Mouse (Mus musculus) E14TG2a.4 (cell line): Measurements from ENCODE around the gene Nav1.

Experiments used
- H3K27me3 ChIP-seq: 2 replicates; pipeline ENCODE4 v1.6.1; 2014; ENCODE audit warnings: low read length, control low read depth; ENCODE audit not compliant: insufficient read depth
- H3K36me3 ChIP-seq: 2 replicates; pipeline ENCODE4 v1.6.1; 2014; ENCODE audit warnings: low read length, control low read depth; ENCODE audit not compliant: insufficient read depth
- H3K4me1 ChIP-seq: replicated peaks from 2 replicates; pipeline ENCODE4 v1.6.1; 2014; ENCODE audit warnings: low read depth, low read length, control low read depth
- H3K4me3 ChIP-seq: replicated peaks from 2 replicates; pipeline ENCODE4 v1.5.1; 2014; ENCODE audit warnings: mild to moderate bottlenecking, low read length
- H3K9me3 ChIP-seq: 2 replicates; pipeline ENCODE4 v1.6.1; 2014; ENCODE audit warnings: low read length, control low read depth
- CTCF ChIP-seq: conservative IDR thresholded peaks from 2 replicates; pipeline ENCODE4 v1.5.1; 2014; ENCODE audit warnings: low read length
- NANOG ChIP-seq: IDR thresholded peaks from 2 replicates; pipeline ENCODE4 v1.6.1; 2014; ENCODE audit warnings: borderline replicate concordance, low read length, mixed read lengths
- POU5F1 ChIP-seq: IDR thresholded peaks from 2 replicates; pipeline ENCODE4 v1.6.1; 2014; ENCODE audit warnings: low read length, borderline replicate concordance

Nav1 gene

GRCm38 (mm10) chr1:135625741-135626140, 18.6 kb upstream of the Nav1 start:
- peaks cover 23% of the 10 kb centered on the region for H3K4me1 ChIP-seq
- no peaks in the 10 kb centered on the region for H3K36me3 ChIP-seq
- TF ChIP-seq POU5F1 (no peak), NANOG (no peak), CTCF (no peak)
- no peaks in the 10 kb centered on the region for H3K27me3 ChIP-seq
- no peaks in the 10 kb centered on the region for H3K9me3 ChIP-seq
- no peak overlapping the region for H3K4me3 ChIP-seq

- H3K4me1 ChIP-seq, result peaks cover 19% of the 10 kb centered on the region
- H3K4me3 ChIP-seq, result no peak overlapping the region
- H3K36me3 ChIP-seq, result no peaks in the 10 kb centered on the region
- H3K9me3 ChIP-seq, result no peaks in the 10 kb centered on the region
- H3K27me3 ChIP-seq, result no peaks in the 10 kb centered on the region
- TF ChIP-seq NANOG (no peak), POU5F1 (no peak), CTCF (no peak)
Observed at GRCm38 (mm10) chr1:135624646-135625045, 17.6 kb upstream of the Nav1 start.

GRCm38 (mm10) chr1:135623136-135623535, 16.0 kb upstream of the Nav1 start:
- TF ChIP-seq POU5F1, result no peak

GRCm38 (mm10) chr1:135621307-135621706, 14.2 kb upstream of the Nav1 start:
- no peak overlapping the region for H3K4me3 ChIP-seq
- peaks cover 28% of the 10 kb centered on the region for H3K4me1 ChIP-seq
- H3K27me3 ChIP-seq, result peaks cover 5% of the 10 kb centered on the region; the same call in 1 of the 2 replicates
- no peaks in the 10 kb centered on the region for H3K36me3 ChIP-seq
- TF ChIP-seq CTCF, result no peak
- no peak for TF ChIP-seq POU5F1
- TF ChIP-seq NANOG, result no peak
- no peaks in the 10 kb centered on the region for H3K9me3 ChIP-seq

More at GRCm38 (mm10) chr1:135623136-135623535, 16.0 kb upstream of the Nav1 start:
- H3K27me3 ChIP-seq, result no peaks in the 10 kb centered on the region
- H3K9me3 ChIP-seq, result no peaks in the 10 kb centered on the region
- H3K4me1 ChIP-seq, result peaks cover 24% of the 10 kb centered on the region
- no peak overlapping the region for H3K4me3 ChIP-seq
- no peaks in the 10 kb centered on the region for H3K36me3 ChIP-seq

- H3K4me1 ChIP-seq, result peaks cover 39% of the 10 kb centered on the region
- no peak overlapping the region for H3K4me3 ChIP-seq
- H3K27me3 ChIP-seq, result peaks cover 5% of the 10 kb centered on the region; the same call in 1 of the 2 replicates
- no peaks in the 10 kb centered on the region for H3K9me3 ChIP-seq
- H3K36me3 ChIP-seq, result no peaks in the 10 kb centered on the region
- no peak for TF ChIP-seq POU5F1
- no peak for TF ChIP-seq CTCF
- TF ChIP-seq NANOG, result no peak
Observed at GRCm38 (mm10) chr1:135619932-135620391, 12.9 kb upstream of the Nav1 start.

- H3K36me3 ChIP-seq, result no peaks in the 10 kb centered on the region
- no peaks in the 10 kb centered on the region for H3K9me3 ChIP-seq
- H3K4me1 ChIP-seq, result peaks cover 39% of the 10 kb centered on the region
- TF ChIP-seq CTCF (no peak), NANOG (no peak), POU5F1 (no peak)
- H3K4me3 ChIP-seq, result no peak overlapping the region
- H3K27me3 ChIP-seq, result peaks cover 5% of the 10 kb centered on the region; the same call in 1 of the 2 replicates
Observed at GRCm38 (mm10) chr1:135619130-135619529, 12.0 kb upstream of the Nav1 start.

- no peak overlapping the region for H3K4me3 ChIP-seq
- H3K4me1 ChIP-seq, result peaks cover 39% of the 10 kb centered on the region
- TF ChIP-seq CTCF (no peak), NANOG (no peak), POU5F1 (no peak)
- H3K9me3 ChIP-seq, result no peaks in the 10 kb centered on the region
- H3K27me3 ChIP-seq, result peaks cover 9% of the 10 kb centered on the region; the same call in 1 of the 2 replicates
- no peaks in the 10 kb centered on the region for H3K36me3 ChIP-seq
Observed at GRCm38 (mm10) chr1:135617344-135617743, 10.2 kb upstream of the Nav1 start.

- TF ChIP-seq NANOG (no peak), POU5F1 (no peak), CTCF (no peak)
- Histone ChIP-seq H3K4me3 (0 out of 2 replicates have a peak overlapping the region, but pooled peaks have one; percentile 10), H3K9me3 (no peaks in the 10 kb centered on the region), H3K36me3 (no peaks in the 10 kb centered on the region), H3K4me1 (peaks cover 30% of the 10 kb centered on the region), H3K27me3 (peaks cover 11% of the 10 kb centered on the region; the same call in 1 of the 2 replicates)
Observed at GRCm38 (mm10) chr1:135615715-135616641, 8.9 kb upstream of the Nav1 start.

- TF ChIP-seq CTCF, result no peak
- no peak for TF ChIP-seq POU5F1
- no peak for TF ChIP-seq NANOG
- no peak overlapping the region for H3K4me3 ChIP-seq
Observed at GRCm38 (mm10) chr1:135609621-135610020, 2.5 kb upstream of the Nav1 start.

More at GRCm38 (mm10) chr1:135609621-135610020, 2.5 kb upstream of the Nav1 start:
- H3K36me3 ChIP-seq, result no peaks in the 10 kb centered on the region
- H3K9me3 ChIP-seq, result no peaks in the 10 kb centered on the region
- H3K27me3 ChIP-seq, result peaks cover 24% of the 10 kb centered on the region
- H3K4me1 ChIP-seq, result peaks cover 9% of the 10 kb centered on the region
